Mouse (Mus musculus) stomach, embryonic 15.5 days (tissue): ENCODE measurements around the gene D630023F18Rik. TPM values are rescaled to one million over a fixed set of nuclear protein-coding genes. Genes with fewer than 3 reads are reported as not detected.

Experiments used
- ATAC-seq: fragments of 200-750 bp; cut with Nextera tagmentation; 2 replicates; pipeline ENCODE4 v1.8.0; 2017; ENCODE audit warnings: low read depth, moderate number of reproducible peaks, moderate TSS enrichment; ENCODE audit not compliant: insufficient read depth, low FRiP score
- H3K27ac ChIP-seq: fragments of 300-500 bp; sonication (generic); 2 replicates; pipeline ENCODE4 v1.5.1; 2015; ENCODE audit warnings: mild to moderate bottlenecking, inconsistent platforms
- H3K27me3 ChIP-seq: fragments of 300-500 bp; sonication (generic); replicated peaks from 2 replicates; pipeline ENCODE4 v1.6.1; 2015; ENCODE audit warnings: inconsistent platforms
- H3K36me3 ChIP-seq: fragments of 300-500 bp; sonication (generic); 2 replicates; pipeline ENCODE4 v1.6.1; 2015; ENCODE audit warnings: inconsistent platforms
- H3K4me1 ChIP-seq: fragments of 300-500 bp; sonication (generic); 2 replicates; pipeline ENCODE4 v1.6.1; 2015; ENCODE audit warnings: inconsistent platforms
- H3K4me2 ChIP-seq: fragments of 300-500 bp; sonication (generic); 2 replicates; pipeline ENCODE4 v1.6.1; 2015; ENCODE audit warnings: mild to moderate bottlenecking, inconsistent platforms
- H3K4me3 ChIP-seq: fragments of 300-500 bp; sonication (generic); replicated peaks from 2 replicates; pipeline ENCODE4 v1.5.1; 2015; ENCODE audit warnings: inconsistent platforms
- H3K9ac ChIP-seq: fragments of 300-500 bp; sonication (generic); 2 replicates; pipeline ENCODE4 v1.6.1; 2015; ENCODE audit warnings: inconsistent platforms
- H3K9me3 ChIP-seq: fragments of 300-500 bp; sonication (generic); 2 replicates; pipeline ENCODE4 v1.6.1; 2016; ENCODE audit warnings: inconsistent platforms
- WGBS: fragments of 180-500 bp; shearing (Covaris S2); methylation state at CpG from one replicate; pipeline ENCODE4 v1.1.7; 2015; 5-methylcytosine and 5-hydroxymethylcytosine counted together
- polyA plus RNA-seq: library from polyadenylated mRNA; unstranded; fragments of >200 nt; fragmentation: Nextera tagmentation; extraction: Ambion mirVana; gene quantifications from 2 replicates; pipeline ENCODE4 v1.2.1, GENCODE M21; 2015

The D630023F18Rik gene
- polyA plus RNA-seq, 1 experiment from 2014 or later: 0.26 TPM

- Histone ChIP-seq H3K9me3 (no peaks in the 10 kb centered on the region), H3K27me3 (no peaks in the 10 kb centered on the region), H3K4me2 (no peak overlapping the region), H3K9ac (no peak overlapping the region), H3K4me3 (no peak overlapping the region), H3K27ac (no peak overlapping the region), H3K36me3 (no peaks in the 10 kb centered on the region), H3K4me1 (0 out of 2 replicates have a peak, but pooled peaks cover 3% of the 10 kb centered on the region)
- no peak for ATAC-seq
- 88% methylated on average over 8 of the region's 8 CpGs for WGBS
Measured at GRCm38 (mm10) chr1:65109196-65109595, 13.8 kb downstream of the D630023F18Rik start.

- 86% methylated on average over 10 of the region's 10 CpGs for WGBS
- no peak for ATAC-seq
Measured at GRCm38 (mm10) chr1:65107654-65108279, 15.2 kb downstream of the D630023F18Rik start.

DNA sequence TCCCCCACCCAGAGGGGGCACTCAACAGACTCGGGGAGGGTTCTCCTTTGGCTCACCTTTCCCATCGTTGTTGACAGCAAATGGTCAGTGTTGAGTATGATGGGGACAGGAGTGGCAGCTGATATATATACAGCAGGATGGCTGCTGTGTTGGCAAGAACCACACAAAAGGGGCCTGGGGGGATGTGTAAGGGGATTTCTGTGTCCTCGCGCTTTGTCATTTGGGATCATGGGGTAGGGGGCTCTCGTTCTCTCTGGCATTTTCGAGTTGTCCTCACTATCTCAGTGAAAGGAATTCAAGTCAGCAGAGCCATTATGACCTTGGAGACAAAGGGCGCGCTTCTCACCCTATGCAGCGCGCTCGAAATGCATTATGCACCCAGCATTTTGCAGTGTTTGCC, 19.7 kb downstream of the D630023F18Rik start, which contains the start of gene Cryga:
Gene Cryga (minus strand): TSS at position 101 of the 400 bp plus-strand sequence.
- no peak within 1 kb of the TSS for H3K27ac ChIP-seq
- no peak within 1 kb of the TSS for H3K4me3 ChIP-seq
- H3K9me3 ChIP-seq: no peaks in the 10 kb centered on the region
- no peak within 1 kb of the TSS for H3K4me2 ChIP-seq
- H3K27me3 ChIP-seq: no peaks in the 10 kb centered on the region
- 86% methylated on average over 11 of the region's 11 CpGs for WGBS
- no peak within 1 kb of the TSS for H3K9ac ChIP-seq
- no peaks in the 10 kb centered on the region for H3K4me1 ChIP-seq
- H3K36me3 ChIP-seq: no peaks in the 10 kb centered on the region
- ATAC-seq: no peak

More at GRCm38 (mm10) chr1:65107654-65108279, 15.2 kb downstream of the D630023F18Rik start:
- Histone ChIP-seq H3K27ac (no peak overlapping the region), H3K27me3 (no peaks in the 10 kb centered on the region), H3K4me2 (no peak overlapping the region), H3K4me3 (no peak overlapping the region), H3K36me3 (no peaks in the 10 kb centered on the region), H3K9ac (no peak overlapping the region), H3K9me3 (no peaks in the 10 kb centered on the region), H3K4me1 (0 out of 2 replicates have a peak, but pooled peaks cover 3% of the 10 kb centered on the region)

- Histone ChIP-seq H3K36me3 (no peaks in the 10 kb centered on the region), H3K27ac (no peak overlapping the region), H3K27me3 (no peaks in the 10 kb centered on the region), H3K4me2 (no peak overlapping the region), H3K4me3 (no peak overlapping the region), H3K4me1 (no peaks in the 10 kb centered on the region), H3K9me3 (no peaks in the 10 kb centered on the region), H3K9ac (no peak overlapping the region)
- ATAC-seq: no peak
- WGBS: 77% methylated on average over 3 of the region's 3 CpGs
Measured at GRCm38 (mm10) chr1:65096953-65097352, 26.1 kb downstream of the D630023F18Rik start.

GRCm38 (mm10) chr1:65091566-65091965, 31.4 kb downstream of the D630023F18Rik start:
- no peak overlapping the region for H3K9ac ChIP-seq
- H3K27ac ChIP-seq: no peak overlapping the region
- no peak overlapping the region for H3K4me3 ChIP-seq
- ATAC-seq: no peak
- no peaks in the 10 kb centered on the region for H3K36me3 ChIP-seq
- H3K27me3 ChIP-seq: no peaks in the 10 kb centered on the region
- 85% methylated on average over 3 of the region's 3 CpGs for WGBS
- H3K9me3 ChIP-seq: no peaks in the 10 kb centered on the region
- no peaks in the 10 kb centered on the region for H3K4me1 ChIP-seq
- no peak overlapping the region for H3K4me2 ChIP-seq

DNA sequence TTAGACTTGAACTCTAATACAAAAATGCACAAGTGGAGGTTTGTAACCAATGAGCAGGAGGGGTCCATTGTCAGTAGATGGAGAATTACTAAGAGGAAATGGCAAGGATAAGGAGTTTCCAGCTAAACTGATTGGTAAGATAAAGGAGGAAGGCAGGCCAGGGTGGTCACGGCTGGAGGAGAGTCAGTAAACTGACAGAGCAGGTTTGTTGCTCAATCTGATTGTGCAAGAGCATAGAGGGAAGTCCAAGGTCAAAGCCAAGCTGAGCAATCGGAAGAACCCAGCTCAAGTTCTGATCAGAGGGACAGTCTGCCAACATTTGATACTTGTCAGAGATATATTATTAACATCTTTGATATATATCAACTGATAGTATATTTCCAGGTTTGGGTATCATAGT, 32.6 kb downstream of the D630023F18Rik start:
- no peak for ATAC-seq
- H3K36me3 ChIP-seq: no peaks in the 10 kb centered on the region
- no peak overlapping the region for H3K4me2 ChIP-seq
- H3K9me3 ChIP-seq: no peaks in the 10 kb centered on the region
- H3K4me3 ChIP-seq: no peak overlapping the region
- H3K4me1 ChIP-seq: no peaks in the 10 kb centered on the region
- H3K27ac ChIP-seq: no peak overlapping the region
- 56% methylated on average over 2 of the region's 2 CpGs for WGBS
- no peaks in the 10 kb centered on the region for H3K27me3 ChIP-seq
- H3K9ac ChIP-seq: no peak overlapping the region

DNA sequence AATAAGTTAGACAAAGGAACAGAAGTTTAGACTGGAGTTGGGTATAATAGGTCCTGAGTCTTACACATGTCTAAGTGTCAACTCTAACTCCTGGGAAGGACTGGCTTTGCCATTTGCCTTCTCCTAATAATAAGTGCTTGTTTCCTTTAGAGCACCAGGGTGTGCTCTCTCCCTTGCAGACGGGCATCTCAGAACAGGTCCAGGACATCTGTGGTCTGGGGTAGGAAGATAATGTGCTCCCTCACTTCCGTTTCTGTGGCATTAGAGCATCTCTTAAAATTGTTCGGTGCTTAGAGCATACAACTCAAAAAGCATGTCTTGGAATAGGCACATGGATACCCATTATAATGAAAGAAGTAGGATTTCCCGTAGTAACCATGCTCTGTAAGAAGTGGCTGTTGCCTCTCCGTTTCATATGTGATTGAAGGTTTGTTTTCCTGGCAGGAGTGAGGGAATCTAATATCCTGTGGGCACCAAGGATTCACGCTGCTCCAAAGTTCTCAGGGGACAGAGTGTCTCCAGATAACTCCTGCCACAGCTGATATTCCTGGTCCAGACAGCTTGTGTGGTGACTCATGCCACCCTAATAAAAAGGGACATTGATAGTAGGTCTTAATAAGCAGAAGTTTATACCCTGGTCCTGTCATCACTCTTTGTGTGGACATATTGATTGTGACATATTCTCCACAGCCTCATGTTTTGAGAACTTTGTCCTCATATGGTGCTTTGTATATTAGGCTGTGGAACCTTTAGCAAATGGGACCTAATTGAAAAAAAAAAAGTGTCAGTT, 34.3 kb downstream of the D630023F18Rik start:
- Histone ChIP-seq H3K9me3 (no peaks in the 10 kb centered on the region), H3K4me2 (no peak overlapping the region), H3K36me3 (no peaks in the 10 kb centered on the region), H3K4me1 (no peaks in the 10 kb centered on the region), H3K27ac (no peak overlapping the region), H3K4me3 (no peak overlapping the region), H3K27me3 (no peaks in the 10 kb centered on the region), H3K9ac (no peak overlapping the region)
- 78% methylated on average over 6 of the region's 6 CpGs for WGBS
- no peak for ATAC-seq

DNA sequence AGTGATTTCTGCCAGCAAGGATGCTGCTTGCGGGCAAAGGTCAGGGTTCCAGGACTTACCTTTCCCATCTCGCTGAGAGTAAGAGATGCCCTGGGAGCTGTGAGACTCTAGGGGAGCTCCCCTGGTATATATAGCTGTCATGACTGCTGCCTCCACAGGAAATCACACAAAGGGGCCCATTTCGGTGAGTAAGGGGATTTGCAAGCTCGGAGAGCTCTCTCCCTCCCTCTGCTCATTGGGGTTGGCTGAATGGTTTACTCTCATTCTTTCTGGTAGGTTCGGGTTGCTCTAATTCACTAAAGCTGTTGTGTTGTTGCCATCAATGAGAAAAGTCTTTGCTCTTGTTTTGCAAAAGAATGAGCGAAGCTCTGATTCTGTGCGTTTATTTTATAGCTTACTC, 40.8 kb downstream of the D630023F18Rik start, which contains the start of gene Crygb:
Gene Crygb (minus strand): TSS at position 101 of the 400 bp plus-strand sequence.
- H3K36me3 ChIP-seq: no peaks in the 10 kb centered on the region
- H3K9ac ChIP-seq: no peak within 1 kb of the TSS
- H3K4me1 ChIP-seq: no peaks in the 10 kb centered on the region
- WGBS: 43% methylated on average over 7 of the region's 7 CpGs
- ATAC-seq: no peak
- H3K4me3 ChIP-seq: no peak within 1 kb of the TSS
- H3K4me2 ChIP-seq: no peak within 1 kb of the TSS
- no peak within 1 kb of the TSS for H3K27ac ChIP-seq
- no peaks in the 10 kb centered on the region for H3K9me3 ChIP-seq
- H3K27me3 ChIP-seq: no peaks in the 10 kb centered on the region

DNA sequence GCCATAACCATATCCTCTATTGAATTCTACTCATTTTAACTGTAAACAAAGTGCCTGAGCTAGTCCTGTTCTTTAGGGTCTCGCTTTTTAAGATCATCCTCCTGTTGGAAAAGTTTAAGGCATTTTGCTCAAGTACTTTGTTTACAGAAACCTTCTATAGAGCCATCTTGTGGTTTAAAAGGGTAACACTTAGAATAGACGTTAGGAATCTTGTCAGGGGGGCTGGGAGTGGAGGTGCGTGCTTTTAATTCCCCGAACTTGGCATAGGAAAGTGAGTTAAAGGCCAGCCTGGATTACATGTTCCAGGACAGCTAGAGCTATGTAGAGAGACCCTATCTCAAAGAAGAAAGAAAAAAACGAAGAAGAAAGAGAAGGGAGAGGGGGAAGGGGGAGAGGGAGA, 47.4 kb downstream of the D630023F18Rik start:
- Histone ChIP-seq H3K9ac (no peak overlapping the region), H3K4me2 (no peak overlapping the region), H3K27ac (no peak overlapping the region), H3K4me3 (no peak overlapping the region), H3K36me3 (no peaks in the 10 kb centered on the region), H3K4me1 (no peaks in the 10 kb centered on the region), H3K9me3 (no peaks in the 10 kb centered on the region), H3K27me3 (no peaks in the 10 kb centered on the region)
- WGBS: 13% methylated on average over 5 of the region's 5 CpGs
- no peak for ATAC-seq

DNA sequence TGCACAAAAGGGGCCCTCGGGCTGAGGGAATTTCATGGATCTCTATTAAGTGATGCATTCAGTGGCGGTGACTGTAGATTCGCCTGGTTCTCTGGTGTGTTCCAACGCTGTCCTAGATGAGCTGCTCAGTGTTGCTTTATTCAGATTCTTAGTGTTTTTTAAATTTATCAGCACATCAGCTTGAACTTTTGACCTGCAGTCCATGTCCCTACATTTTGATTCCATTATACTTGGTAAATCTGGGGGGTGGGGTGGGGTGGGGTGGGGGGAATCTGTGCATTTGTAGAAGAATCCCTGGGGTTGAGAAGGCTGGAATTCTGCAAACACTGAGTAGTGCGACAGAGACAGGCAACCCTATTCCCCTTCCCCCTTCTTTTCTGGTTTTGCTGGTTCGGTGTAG, 49.4 kb downstream of the D630023F18Rik start, which contains the start of gene Crygc:
Gene Crygc (minus strand): TSS at position 101 of the 400 bp plus-strand sequence.
- H3K9ac ChIP-seq: no peak within 1 kb of the TSS
- H3K4me2 ChIP-seq: no peak within 1 kb of the TSS
- WGBS: 72% methylated on average over 6 of the region's 6 CpGs
- no peaks in the 10 kb centered on the region for H3K4me1 ChIP-seq
- H3K27ac ChIP-seq: no peak within 1 kb of the TSS
- H3K9me3 ChIP-seq: no peaks in the 10 kb centered on the region
- no peak within 1 kb of the TSS for H3K4me3 ChIP-seq
- ATAC-seq: no peak
- H3K27me3 ChIP-seq: no peaks in the 10 kb centered on the region
- H3K36me3 ChIP-seq: no peaks in the 10 kb centered on the region

DNA sequence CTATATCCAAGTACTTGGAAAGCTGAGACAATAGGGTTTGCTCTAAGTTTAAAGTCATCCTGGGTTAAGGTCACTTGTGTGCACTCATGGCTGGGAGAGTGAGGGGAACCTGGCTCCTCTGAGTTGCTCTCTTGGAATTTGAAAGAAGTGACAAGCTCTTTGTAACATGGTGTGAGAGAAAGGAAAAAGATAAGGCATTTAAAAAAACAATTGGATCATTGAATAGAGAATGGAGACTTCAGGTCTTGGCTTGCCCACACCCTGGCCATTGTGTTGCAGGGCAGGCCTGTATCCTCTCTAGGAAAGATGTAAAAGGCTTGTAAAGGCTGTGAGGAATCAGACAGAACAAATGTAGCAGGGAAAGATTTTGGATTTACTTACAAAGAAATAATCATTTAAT, 55.2 kb downstream of the D630023F18Rik start:
- Histone ChIP-seq H3K9me3 (no peaks in the 10 kb centered on the region), H3K4me2 (no peak overlapping the region), H3K27ac (no peak overlapping the region), H3K36me3 (no peaks in the 10 kb centered on the region), H3K27me3 (no peaks in the 10 kb centered on the region), H3K4me3 (no peak overlapping the region), H3K9ac (no peak overlapping the region), H3K4me1 (no peaks in the 10 kb centered on the region)
- no peak for ATAC-seq

GRCm38 (mm10) chr1:65064201-65064600, 58.8 kb downstream of the D630023F18Rik start:
- H3K27ac ChIP-seq: no peak overlapping the region
- 79% methylated on average over 15 of the region's 15 CpGs for WGBS
- H3K27me3 ChIP-seq: no peaks in the 10 kb centered on the region
- H3K4me3 ChIP-seq: no peak overlapping the region
- H3K4me1 ChIP-seq: no peaks in the 10 kb centered on the region
- no peak overlapping the region for H3K9ac ChIP-seq
- H3K36me3 ChIP-seq: no peaks in the 10 kb centered on the region
- H3K9me3 ChIP-seq: no peaks in the 10 kb centered on the region
- ATAC-seq: no peak
- H3K4me2 ChIP-seq: no peak overlapping the region
